Mouse (Mus musculus) cerebellum, adult 2 months (tissue): ENCODE results near the gene Olfr1008.

Experiments used
- CTCF ChIP-seq: fragments of 200-500 bp; IDR thresholded peaks from 2 replicates; pipeline ENCODE4 v1.5.1; 2011; ENCODE audit warnings: low read depth, mild to moderate bottlenecking, control low read depth, low read length, moderate library complexity, borderline replicate concordance; ENCODE audit not compliant: insufficient read depth
- POLR2A ChIP-seq: fragments of 200-500 bp; IDR thresholded peaks from 2 replicates; pipeline ENCODE4 v1.6.1; 2011; ENCODE audit warnings: low read length, control low read depth, borderline replicate concordance; ENCODE audit not compliant: insufficient read depth

DNA sequence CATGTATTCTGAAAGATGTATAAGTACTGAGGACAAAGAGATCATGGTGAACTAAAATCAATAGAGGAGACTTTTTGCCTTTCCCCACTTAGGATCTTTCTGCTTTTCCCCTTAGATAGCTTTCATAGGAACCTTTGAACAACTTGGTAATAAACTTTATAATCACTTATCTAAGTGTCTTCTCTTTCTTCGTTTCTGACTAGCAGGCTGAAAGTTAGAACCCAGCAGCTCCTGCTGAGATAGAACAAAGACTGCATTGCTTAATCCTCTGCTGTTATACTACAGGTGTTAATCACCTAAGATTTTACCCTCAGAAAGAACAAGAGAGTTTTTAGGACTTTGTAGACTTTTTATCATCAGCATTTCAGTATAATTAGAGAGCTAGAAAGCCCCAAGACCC is 21.9 kb downstream of the Olfr1008 start:
- TF ChIP-seq CTCF (no peak), POLR2A (no peak)
